Mouse (Mus musculus) ES-Bruce4 (cell line): ENCODE results near the gene Fam20c. TPM values are rescaled to one million over a fixed set of nuclear protein-coding genes. Genes with fewer than 3 reads are reported as not detected.

Experiments used
- H3K27ac ChIP-seq: 2 replicates; pipeline ENCODE4 v1.5.1; 2012; ENCODE audit warnings: low read length, inconsistent platforms; ENCODE audit not compliant: insufficient read depth
- H3K27me3 ChIP-seq: 2 replicates; pipeline ENCODE4 v1.6.1; 2012; ENCODE audit warnings: mild to moderate bottlenecking, low read length, inconsistent platforms; ENCODE audit not compliant: control insufficient read depth, poor library complexity, insufficient read depth, severe bottlenecking
- H3K36me3 ChIP-seq: 2 replicates; pipeline ENCODE4 v1.6.1; 2012; ENCODE audit warnings: inconsistent platforms, mild to moderate bottlenecking, low read length, moderate library complexity; ENCODE audit not compliant: control insufficient read depth, poor library complexity, insufficient read depth, severe bottlenecking
- H3K4me1 ChIP-seq: one replicate; pipeline ENCODE4 v1.8.1; 2011; ENCODE audit warnings: low read length; ENCODE audit not compliant: control insufficient read depth, insufficient read depth
- H3K4me3 ChIP-seq: 2 replicates; pipeline ENCODE4 v1.5.1; 2011; ENCODE audit warnings: low read depth, mild to moderate bottlenecking, low read length
- H3K9ac ChIP-seq: 2 replicates; pipeline ENCODE4 v1.6.1; 2012; ENCODE audit warnings: low read depth, mild to moderate bottlenecking, inconsistent platforms; ENCODE audit not compliant: poor library complexity, severe bottlenecking
- H3K9me3 ChIP-seq: replicated peaks from 2 replicates; pipeline ENCODE4 v1.6.1; 2012; ENCODE audit warnings: mild to moderate bottlenecking, low read length, inconsistent platforms; ENCODE audit not compliant: control insufficient read depth, poor library complexity, insufficient read depth, severe bottlenecking
- CTCF ChIP-seq: IDR thresholded peaks from one replicate; pipeline ENCODE4 v1.8.1; 2011; ENCODE audit warnings: low read depth, low read length
- EP300 ChIP-seq: IDR thresholded peaks from 2 replicates; pipeline ENCODE4 v1.6.1; 2011; ENCODE audit warnings: low read depth, low read length; ENCODE audit not compliant: insufficient read depth
- POLR2A ChIP-seq: IDR thresholded peaks from one replicate; pipeline ENCODE4 v1.8.1; 2011; ENCODE audit warnings: low read length; ENCODE audit not compliant: insufficient read depth
- polyA plus RNA-seq: library from polyadenylated mRNA; stranded (reverse); fragments of >200 nt; gene quantifications from 2 replicates; pipeline ENCODE4 v1.2.4, GENCODE M21; 2011; ENCODE audit warnings: low read depth; ENCODE audit not compliant: missing spikeins, insufficient read depth, insufficient read length

The Fam20c gene
- polyA plus RNA-seq, 1 experiment, result 0.88 TPM

GRCm38 (mm10) chr5:138761836-138762334, 7.6 kb downstream of the Fam20c start:
- TF ChIP-seq CTCF (no peak), POLR2A (no peak), EP300 (no peak)
- Histone ChIP-seq H3K9me3 (no peaks in the 10 kb centered on the region), H3K4me3 (no peak overlapping the region), H3K27me3 (no peaks in the 10 kb centered on the region), H3K4me1 (no peaks in the 10 kb centered on the region), H3K9ac (no peak overlapping the region), H3K36me3 (no peaks in the 10 kb centered on the region), H3K27ac (no peak overlapping the region)

- Histone ChIP-seq H3K9me3 (no peaks in the 10 kb centered on the region), H3K9ac (no peak overlapping the region), H3K27ac (no peak overlapping the region), H3K27me3 (no peaks in the 10 kb centered on the region), H3K36me3 (no peaks in the 10 kb centered on the region), H3K4me3 (no peak overlapping the region), H3K4me1 (no peaks in the 10 kb centered on the region)
- TF ChIP-seq POLR2A (no peak), EP300 (no peak), CTCF (no peak)
Measured at GRCm38 (mm10) chr5:138762361-138762760, 8.0 kb downstream of the Fam20c start.

- Histone ChIP-seq H3K9ac (no peak overlapping the region), H3K36me3 (no peaks in the 10 kb centered on the region), H3K9me3 (no peaks in the 10 kb centered on the region), H3K27me3 (no peaks in the 10 kb centered on the region), H3K27ac (no peak overlapping the region), H3K4me3 (no peak overlapping the region), H3K4me1 (no peaks in the 10 kb centered on the region)
- TF ChIP-seq EP300, result no peak
- no peak for TF ChIP-seq POLR2A
- TF ChIP-seq CTCF, result no peak
Measured at GRCm38 (mm10) chr5:138764601-138765000, 10.3 kb downstream of the Fam20c start.

- no peaks in the 10 kb centered on the region for H3K9me3 ChIP-seq
- no peak overlapping the region for H3K27ac ChIP-seq
- TF ChIP-seq POLR2A (no peak), EP300 (no peak), CTCF (no peak)
- H3K4me3 ChIP-seq, result no peak overlapping the region
- no peaks in the 10 kb centered on the region for H3K27me3 ChIP-seq
- H3K36me3 ChIP-seq, result no peaks in the 10 kb centered on the region
- no peak overlapping the region for H3K9ac ChIP-seq
- no peaks in the 10 kb centered on the region for H3K4me1 ChIP-seq
Measured at GRCm38 (mm10) chr5:138767650-138768049, 13.3 kb downstream of the Fam20c start.

GRCm38 (mm10) chr5:138768704-138769103, 14.4 kb downstream of the Fam20c start:
- TF ChIP-seq EP300, result no peak
- no peaks in the 10 kb centered on the region for H3K36me3 ChIP-seq
- no peaks in the 10 kb centered on the region for H3K4me1 ChIP-seq
- no peaks in the 10 kb centered on the region for H3K27me3 ChIP-seq
- no peak overlapping the region for H3K27ac ChIP-seq
- H3K9me3 ChIP-seq, result no peaks in the 10 kb centered on the region
- H3K4me3 ChIP-seq, result no peak overlapping the region
- H3K9ac ChIP-seq, result no peak overlapping the region

- no peak overlapping the region for H3K9ac ChIP-seq
- TF ChIP-seq EP300 (no peak), POLR2A (no peak), CTCF (no peak)
Measured at GRCm38 (mm10) chr5:138769126-138769525, 14.8 kb downstream of the Fam20c start.

More at GRCm38 (mm10) chr5:138769126-138769525, 14.8 kb downstream of the Fam20c start:
- H3K27me3 ChIP-seq, result no peaks in the 10 kb centered on the region
- no peaks in the 10 kb centered on the region for H3K9me3 ChIP-seq
- no peaks in the 10 kb centered on the region for H3K4me1 ChIP-seq
- no peaks in the 10 kb centered on the region for H3K36me3 ChIP-seq
- H3K4me3 ChIP-seq, result no peak overlapping the region
- no peak overlapping the region for H3K27ac ChIP-seq
